Mouse (Mus musculus) heart, embryonic 13.5 days (tissue): ENCODE results near the gene Slc16a11. TPM values are rescaled to one million over a fixed set of nuclear protein-coding genes. Genes with fewer than 3 reads are reported as not detected.

Experiments used
- ATAC-seq: fragments of 200-750 bp; cut with Nextera tagmentation; 2 replicates; pipeline ENCODE4 v1.8.0; 2017; ENCODE audit warnings: moderate TSS enrichment; ENCODE audit not compliant: insufficient number of reproducible peaks, low FRiP score, low TSS enrichment; ENCODE audit errors: extremely low read depth
- H3K27ac ChIP-seq: fragments of 300-500 bp; sonication (generic); replicated peaks from 2 replicates; pipeline ENCODE4 v1.5.1; 2015; ENCODE audit warnings: moderate library complexity, mild to moderate bottlenecking, inconsistent platforms
- H3K27me3 ChIP-seq: fragments of 300-500 bp; sonication (generic); replicated peaks from 2 replicates; pipeline ENCODE4 v1.6.1; 2015; ENCODE audit warnings: mild to moderate bottlenecking, inconsistent platforms
- H3K36me3 ChIP-seq: fragments of 300-500 bp; sonication (generic); 2 replicates; pipeline ENCODE4 v1.6.1; 2015; ENCODE audit warnings: mild to moderate bottlenecking, inconsistent platforms
- H3K4me1 ChIP-seq: fragments of 300-500 bp; sonication (generic); 2 replicates; pipeline ENCODE4 v1.6.1; 2015; ENCODE audit warnings: inconsistent platforms
- H3K4me2 ChIP-seq: fragments of 300-500 bp; sonication (generic); 2 replicates; pipeline ENCODE4 v1.6.1; 2015; ENCODE audit warnings: inconsistent platforms, mild to moderate bottlenecking, moderate library complexity
- H3K4me3 ChIP-seq: fragments of 300-500 bp; sonication (generic); 2 replicates; pipeline ENCODE4 v1.5.1; 2015; ENCODE audit warnings: moderate library complexity, mild to moderate bottlenecking, inconsistent platforms
- H3K9ac ChIP-seq: fragments of 300-500 bp; sonication (generic); 2 replicates; pipeline ENCODE4 v1.6.1; 2015; ENCODE audit warnings: inconsistent platforms, mild to moderate bottlenecking, moderate library complexity
- H3K9me3 ChIP-seq: fragments of 300-500 bp; sonication (generic); 2 replicates; pipeline ENCODE4 v1.6.1; 2016; ENCODE audit warnings: inconsistent platforms
- WGBS: fragments of 180-500 bp; shearing (Covaris S2); methylation state at CpG from one replicate; pipeline ENCODE4 v1.1.7; 2015; ENCODE audit warnings: mixed read lengths; 5-methylcytosine and 5-hydroxymethylcytosine counted together
- polyA plus RNA-seq: library from polyadenylated mRNA; unstranded; fragments of >200 nt; fragmentation: Nextera tagmentation; extraction: Ambion mirVana; gene quantifications from 2 replicates; pipeline ENCODE4 v1.2.1, GENCODE M21; 2015

The Slc16a11 gene
- polyA plus RNA-seq, 1 experiment from 2014 or later = 0.28 TPM

DNA sequence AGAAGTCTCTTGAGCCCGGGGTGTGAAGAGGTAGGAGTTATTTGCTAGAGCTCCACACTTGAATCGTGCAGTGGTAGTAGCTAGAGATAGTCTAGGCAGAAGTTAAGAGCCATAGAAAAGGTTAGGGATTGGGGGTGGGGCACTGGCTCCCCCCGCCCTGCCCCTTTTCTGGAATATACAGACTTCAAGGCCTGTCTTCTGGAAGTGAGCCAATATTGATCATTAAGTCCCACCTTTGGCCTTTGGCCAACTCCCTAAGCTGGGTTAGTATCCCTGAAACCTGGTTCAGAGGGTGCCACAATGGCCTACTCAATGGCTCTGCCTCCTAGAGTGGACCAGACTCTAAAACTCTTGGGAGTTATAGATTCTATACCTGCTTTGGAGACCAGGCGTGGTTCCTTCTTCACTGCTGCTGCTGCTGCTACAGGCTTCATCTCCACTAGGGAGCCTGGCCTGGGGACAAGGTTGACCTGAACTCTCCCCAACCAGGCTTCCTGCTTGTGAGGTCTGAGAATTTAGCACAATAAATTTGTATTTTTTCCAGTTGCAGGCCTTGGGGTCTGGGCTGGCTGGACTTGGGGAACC, 15.2 kb downstream of the Slc16a11 start:
- 77% methylated on average over 4 of the region's 4 CpGs for WGBS
- Histone ChIP-seq H3K4me1 (peaks cover 64% of the 10 kb centered on the region), H3K27ac (peak overlapping the region; percentile 88), H3K4me2 (peak overlapping the region; percentile 71), H3K9ac (peak overlapping the region; percentile 82), H3K27me3 (peaks cover 68% of the 10 kb centered on the region), H3K36me3 (no peaks in the 10 kb centered on the region), H3K9me3 (no peaks in the 10 kb centered on the region), H3K4me3 (peak overlapping the region; percentile 51)
- no peak for ATAC-seq

DNA sequence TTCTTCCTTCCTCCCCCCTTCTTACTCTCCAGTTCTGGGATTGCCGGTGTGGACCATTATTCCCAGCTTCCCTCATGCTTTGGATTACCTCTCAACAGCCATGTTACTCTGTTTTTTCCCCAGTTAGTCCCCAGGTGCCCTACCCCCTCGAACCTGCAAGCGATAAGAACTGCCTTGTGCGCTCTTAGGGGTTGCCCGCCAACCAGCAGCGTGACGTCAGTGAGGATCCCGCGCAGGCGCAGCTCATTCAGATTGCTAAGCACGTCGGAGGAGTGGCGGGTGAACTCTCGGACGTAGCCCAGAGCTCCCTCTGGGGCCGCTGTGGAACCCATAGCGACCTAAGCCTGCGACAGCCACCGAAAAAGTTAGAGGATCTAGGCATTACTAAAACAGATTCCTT, 16.3 kb downstream of the Slc16a11 start:
- Histone ChIP-seq H3K27me3 (peaks cover 63% of the 10 kb centered on the region), H3K4me1 (peaks cover 71% of the 10 kb centered on the region), H3K4me2 (peak overlapping the region; percentile 71), H3K36me3 (no peaks in the 10 kb centered on the region), H3K27ac (peak overlapping the region; percentile 88), H3K9ac (peak overlapping the region; percentile 82), H3K9me3 (no peaks in the 10 kb centered on the region), H3K4me3 (peak overlapping the region; percentile 51)
- WGBS = 0% methylated on average over 19 of the region's 19 CpGs
- peak; percentile 51 for ATAC-seq

DNA sequence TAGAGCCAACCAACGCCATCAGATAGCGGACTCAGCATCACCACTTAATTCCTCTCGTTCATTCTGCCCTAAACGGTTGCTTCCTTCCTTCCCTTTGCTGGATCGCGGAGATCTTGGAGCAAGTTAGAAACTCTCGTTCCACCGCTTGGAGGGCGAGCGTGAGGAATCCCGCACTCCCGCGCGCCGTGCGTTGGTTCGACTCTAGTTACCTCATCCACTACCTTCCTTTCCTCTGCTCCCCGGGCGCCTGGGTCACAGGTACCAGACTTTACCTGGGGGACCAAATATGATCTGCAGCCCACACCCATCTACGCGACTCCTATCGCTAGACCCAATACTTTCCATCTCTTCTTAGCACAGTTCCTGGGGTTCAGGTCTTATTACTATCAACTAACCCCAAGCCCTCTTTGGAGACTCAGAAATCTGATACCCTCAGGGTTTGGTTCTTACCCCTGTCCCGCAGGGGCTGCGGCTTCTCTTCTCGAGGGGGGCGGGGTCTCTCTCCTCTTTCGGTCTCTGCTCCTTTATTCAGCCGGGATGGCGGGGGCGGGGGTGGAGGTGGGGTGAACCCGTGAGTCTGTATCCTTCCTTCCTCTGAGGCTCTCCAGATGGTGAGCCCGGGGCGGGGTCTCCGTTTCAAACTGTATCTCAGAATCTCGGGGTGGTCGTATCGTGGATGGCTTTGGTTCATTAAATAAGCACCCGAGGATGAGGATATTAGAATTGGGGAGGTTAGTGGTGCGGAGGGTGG, 16.9 kb downstream of the Slc16a11 start, which contains the start of gene Bcl6b:
Bcl6b (minus strand) TSS at position 539 of the 751 bp plus-strand sequence.
- Histone ChIP-seq H3K9ac (peak within 1 kb of the TSS; percentile 82), H3K36me3 (no peaks in the 10 kb centered on the region; the same call in 1 of the 2 replicates), H3K27ac (peak within 1 kb of the TSS; percentile 88), H3K4me1 (peaks cover 66% of the 10 kb centered on the region), H3K4me2 (peak within 1 kb of the TSS; percentile 71), H3K4me3 (peak within 1 kb of the TSS; percentile 51), H3K27me3 (peaks cover 57% of the 10 kb centered on the region), H3K9me3 (no peaks in the 10 kb centered on the region)
- ATAC-seq = no peak
- WGBS = 1% methylated on average over 39 of the region's 39 CpGs

DNA sequence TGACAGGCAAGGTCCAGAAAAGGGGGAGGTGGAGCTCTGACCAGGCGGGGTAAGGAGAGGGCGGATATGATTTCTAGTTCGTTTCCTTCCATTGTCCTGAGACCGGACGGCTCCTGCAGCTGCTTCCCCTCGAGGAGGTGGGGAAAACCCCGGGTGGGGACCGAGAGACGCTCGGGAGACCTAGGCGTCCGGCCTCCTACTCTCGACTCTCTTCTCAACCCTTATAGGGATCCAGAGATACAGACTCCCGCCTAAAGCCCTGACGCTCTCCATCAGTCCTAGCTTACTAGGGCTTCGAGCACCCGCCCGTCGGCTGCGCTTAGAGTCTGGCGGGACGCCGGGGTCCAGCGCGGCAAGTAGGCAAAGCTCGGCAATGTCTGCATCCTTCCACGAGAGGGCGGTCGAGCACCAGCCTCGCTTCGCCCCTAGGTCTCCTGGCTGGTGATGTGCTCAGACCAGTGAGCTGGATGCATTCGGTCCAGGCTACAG, 17.7 kb downstream of the Slc16a11 start:
- Histone ChIP-seq H3K9me3 (no peaks in the 10 kb centered on the region), H3K36me3 (peaks cover 8% of the 10 kb centered on the region), H3K27me3 (peaks cover 48% of the 10 kb centered on the region), H3K4me1 (peaks cover 69% of the 10 kb centered on the region), H3K27ac (peak overlapping the region; percentile 88), H3K4me3 (peak overlapping the region; percentile 51), H3K9ac (peak overlapping the region; percentile 82), H3K4me2 (peak overlapping the region; percentile 71)
- peak; percentile 33 for ATAC-seq
- 2% methylated on average over 32 of the region's 32 CpGs for WGBS

DNA sequence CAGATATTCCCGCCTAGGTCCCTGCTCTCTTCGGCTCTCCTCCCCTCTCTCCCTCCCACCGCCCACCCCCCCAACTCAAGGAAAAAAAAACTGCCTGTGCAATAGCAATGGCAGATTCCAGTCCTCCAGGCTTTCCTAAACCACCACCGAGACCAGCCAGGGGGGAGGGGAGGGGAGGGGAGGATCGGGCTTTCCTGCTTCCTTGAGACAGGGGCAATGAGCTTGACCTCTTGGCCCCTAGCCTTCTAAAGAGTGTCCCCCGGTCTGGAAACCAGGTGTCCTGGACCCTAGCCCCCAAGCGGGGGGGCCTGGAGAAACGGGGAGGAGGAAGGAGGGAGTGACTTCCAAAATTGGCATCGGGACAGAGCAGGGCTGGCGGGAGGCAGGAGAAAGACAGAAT, 20.0 kb downstream of the Slc16a11 start:
- Histone ChIP-seq H3K9ac (peak overlapping the region; percentile 84), H3K9me3 (no peaks in the 10 kb centered on the region), H3K4me3 (peak overlapping the region; percentile 54), H3K27ac (peak overlapping the region; percentile 48; the same call in 1 of the 2 replicates), H3K27me3 (peaks cover 25% of the 10 kb centered on the region), H3K4me2 (peak overlapping the region; percentile 79), H3K4me1 (peaks cover 64% of the 10 kb centered on the region), H3K36me3 (peaks cover 17% of the 10 kb centered on the region)
- ATAC-seq = no peak
- WGBS = 6% methylated on average over 8 of the region's 10 CpGs

DNA sequence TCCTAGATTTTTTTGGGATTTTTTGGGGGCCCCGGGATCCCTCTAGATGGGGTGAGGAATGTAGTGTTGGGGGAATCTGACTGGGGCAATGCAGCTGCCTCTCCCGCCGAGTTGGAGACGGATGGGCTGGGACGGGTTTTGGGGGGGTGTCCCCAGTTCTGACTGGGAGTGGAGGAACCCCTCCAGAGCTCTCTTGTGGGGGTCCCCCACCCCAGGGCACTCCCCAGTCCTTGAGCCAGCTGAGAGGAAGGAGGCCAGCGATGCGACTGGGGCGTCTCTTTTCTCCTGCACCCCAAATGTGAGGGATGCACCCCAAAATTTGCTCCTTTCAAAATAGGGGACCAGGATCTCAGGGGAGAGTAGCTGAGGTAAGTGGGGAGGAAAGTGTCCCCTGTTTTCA, 20.5 kb downstream of the Slc16a11 start:
- Histone ChIP-seq H3K36me3 (peaks cover 17% of the 10 kb centered on the region), H3K4me1 (peaks cover 60% of the 10 kb centered on the region), H3K27me3 (peaks cover 21% of the 10 kb centered on the region), H3K27ac (0 out of 2 replicates have a peak overlapping the region, but pooled peaks have one; percentile 48), H3K4me3 (peak overlapping the region; percentile 54), H3K9ac (peak overlapping the region; percentile 84), H3K9me3 (no peaks in the 10 kb centered on the region), H3K4me2 (peak overlapping the region; percentile 79)
- WGBS = 41% methylated on average over 8 of the region's 8 CpGs
- no peak for ATAC-seq

DNA sequence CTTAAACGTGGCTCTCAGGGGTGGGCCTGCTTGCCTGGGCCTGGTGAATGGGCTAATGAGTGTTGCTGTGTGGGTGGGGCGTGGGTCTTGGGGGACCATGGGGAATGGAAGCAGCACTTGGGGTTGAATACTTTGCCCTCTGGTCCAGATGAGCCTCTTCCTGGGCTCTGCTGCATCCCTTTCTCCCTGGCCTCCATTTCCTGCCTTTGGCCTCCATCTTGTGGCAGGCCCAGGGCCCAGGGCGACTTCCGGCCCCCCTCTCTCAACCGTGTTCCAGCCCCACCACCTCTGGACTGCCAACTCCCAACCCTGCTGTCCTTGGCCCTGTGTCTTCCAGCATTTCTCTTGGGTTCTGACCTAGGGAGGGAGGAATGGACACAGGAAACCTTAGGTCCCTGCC, 21.5 kb downstream of the Slc16a11 start:
- 56% methylated on average over 5 of the region's 5 CpGs for WGBS
- H3K4me2 ChIP-seq = no peak overlapping the region
- H3K9me3 ChIP-seq = no peaks in the 10 kb centered on the region
- H3K36me3 ChIP-seq = peaks cover 17% of the 10 kb centered on the region
- H3K4me1 ChIP-seq = peaks cover 58% of the 10 kb centered on the region
- H3K9ac ChIP-seq = no peak overlapping the region
- ATAC-seq = no peak
- H3K27me3 ChIP-seq = peaks cover 12% of the 10 kb centered on the region
- H3K27ac ChIP-seq = 0 out of 2 replicates have a peak overlapping the region, but pooled peaks have one; percentile 8
- no peak overlapping the region for H3K4me3 ChIP-seq

DNA sequence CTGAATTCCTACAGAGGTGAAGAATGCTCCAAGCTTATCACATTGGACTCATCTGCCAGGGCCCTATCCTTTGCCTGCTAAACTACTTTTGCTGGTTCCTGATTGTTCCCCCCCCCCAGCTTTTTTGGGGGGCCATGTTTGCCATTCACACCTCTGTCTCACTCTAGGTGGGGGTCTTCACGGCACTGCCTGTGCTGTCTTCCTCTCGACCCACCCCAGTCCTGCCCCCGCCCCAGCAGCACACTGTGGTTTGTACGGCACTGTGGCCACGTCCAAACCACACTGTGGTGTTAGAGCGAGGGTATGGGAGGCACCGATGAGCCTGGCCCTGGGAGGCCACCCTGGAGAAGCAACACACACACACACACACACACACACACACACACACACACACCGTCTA, 21.9 kb downstream of the Slc16a11 start:
- 81% methylated on average over 8 of the region's 8 CpGs for WGBS
- no peak overlapping the region for H3K4me2 ChIP-seq
- no peak overlapping the region for H3K9ac ChIP-seq
- peaks cover 55% of the 10 kb centered on the region for H3K4me1 ChIP-seq
- 0 out of 2 replicates have a peak overlapping the region, but pooled peaks have one; percentile 8 for H3K27ac ChIP-seq
- H3K36me3 ChIP-seq = peaks cover 17% of the 10 kb centered on the region
- H3K4me3 ChIP-seq = no peak overlapping the region
- peaks cover 8% of the 10 kb centered on the region for H3K27me3 ChIP-seq
- ATAC-seq = no peak
- no peaks in the 10 kb centered on the region for H3K9me3 ChIP-seq

DNA sequence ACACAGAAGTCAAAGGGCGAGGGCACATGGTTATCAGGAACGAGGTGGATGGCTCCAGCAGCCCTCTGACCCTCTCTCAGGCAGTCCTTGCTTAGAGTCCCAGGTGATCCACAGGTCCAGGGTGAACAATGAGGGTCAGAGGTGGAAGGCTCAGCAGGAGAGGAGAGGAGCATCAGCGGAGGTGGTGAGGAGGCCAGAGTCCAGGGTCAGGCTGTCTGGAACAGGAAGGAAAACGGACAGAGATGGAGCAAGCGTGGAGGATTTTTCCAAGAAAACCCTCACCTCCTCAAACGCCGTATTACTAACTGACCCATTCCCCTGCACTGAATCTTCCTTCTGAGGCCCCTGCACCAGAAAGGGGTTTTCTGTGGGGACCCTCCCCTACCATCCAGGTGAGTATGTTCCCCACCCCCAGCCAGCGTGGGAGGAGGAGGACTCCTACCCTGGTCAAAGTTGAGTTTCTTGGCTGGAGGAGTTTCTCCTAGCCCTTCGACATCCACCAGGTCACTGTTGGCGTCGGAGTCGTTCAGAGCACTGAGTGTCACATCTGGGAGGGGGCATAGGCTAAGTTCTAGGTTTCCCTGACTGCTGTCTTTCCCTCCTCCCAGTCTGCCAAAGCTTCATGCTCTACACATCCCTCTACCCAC, 22.8 kb downstream of the Slc16a11 start:
- Histone ChIP-seq H3K36me3 (peaks cover 17% of the 10 kb centered on the region), H3K4me1 (peaks cover 48% of the 10 kb centered on the region), H3K9ac (no peak overlapping the region), H3K4me3 (no peak overlapping the region), H3K27me3 (no peaks in the 10 kb centered on the region; the same call in 1 of the 2 replicates), H3K27ac (no peak overlapping the region), H3K4me2 (no peak overlapping the region), H3K9me3 (no peaks in the 10 kb centered on the region)
- WGBS = 89% methylated on average over 12 of the region's 12 CpGs
- ATAC-seq = no peak

DNA sequence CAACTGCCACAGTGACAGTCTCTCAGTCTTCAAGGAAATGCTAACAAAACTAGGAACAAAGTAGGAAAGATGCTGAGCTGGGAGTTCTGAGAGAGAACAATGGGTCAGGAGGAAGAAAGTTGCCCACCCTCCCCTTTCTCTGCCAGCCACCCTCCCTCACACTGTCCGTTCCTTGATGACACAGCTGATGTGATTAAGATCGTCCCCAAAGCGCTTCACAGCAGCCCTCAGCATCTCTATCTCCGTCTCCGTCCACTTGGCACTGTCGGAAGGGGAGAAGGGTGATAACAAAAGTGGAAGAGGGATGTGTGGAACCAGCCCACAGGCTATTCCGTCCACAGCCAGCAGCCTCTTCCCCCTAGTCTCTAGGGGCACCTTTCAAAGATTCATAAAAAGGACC, 24.2 kb downstream of the Slc16a11 start:
- Histone ChIP-seq H3K4me3 (peak overlapping the region; percentile 72), H3K9me3 (no peaks in the 10 kb centered on the region), H3K36me3 (peaks cover 17% of the 10 kb centered on the region), H3K9ac (peak overlapping the region; percentile 95), H3K4me1 (peaks cover 46% of the 10 kb centered on the region), H3K4me2 (peak overlapping the region; percentile 77), H3K27me3 (no peaks in the 10 kb centered on the region), H3K27ac (peak overlapping the region; percentile 93)
- ATAC-seq = no peak
- 6% methylated on average over 7 of the region's 7 CpGs for WGBS
